Mouse (Mus musculus) CH12.LX (cell line): Measurements from ENCODE around the gene Prdm2.

Experiments used
- CTCF ChIP-seq, 2 experiments: IDR thresholded peaks in 1 of 2; conservative IDR thresholded peaks in 1 of 2; 2 replicates each; pipeline ENCODE4 v1.5.1; 2011 to 2012; ENCODE audit warnings: low read depth in 2 of 2, low read length in 2 of 2, improper control_type of control experiment in 1 of 2, inconsistent platforms in 1 of 2, mild to moderate bottlenecking in 1 of 2, moderate library complexity in 1 of 2
- MAFK ChIP-seq: IDR thresholded peaks from 2 replicates; pipeline ENCODE4 v1.6.1; 2011; ENCODE audit warnings: low read length, improper control_type of control experiment; ENCODE audit not compliant: insufficient replicate concordance
- RCOR1 ChIP-seq: conservative IDR thresholded peaks from 2 replicates; pipeline ENCODE4 v1.6.1; 2012; ENCODE audit warnings: low read depth, mild to moderate bottlenecking, inconsistent platforms, low read length, improper control_type of control experiment
- USF1 ChIP-seq: IDR thresholded peaks from 2 replicates; pipeline ENCODE4 v1.6.1; 2014; ENCODE audit warnings: low read depth, mild to moderate bottlenecking, inconsistent platforms, low read length, improper control_type of control experiment
- ZKSCAN1 ChIP-seq: IDR thresholded peaks from 2 replicates; pipeline ENCODE4 v1.6.1; 2012; ENCODE audit warnings: low read depth, inconsistent platforms, low read length, improper control_type of control experiment, borderline replicate concordance

- TF ChIP-seq MAFK (no peak), CTCF (conservative IDR thresholded peaks at IDR 0.05 in 1 of 2, IDR thresholded peaks at IDR 0.05 in 1 of 2; ENCODE audit: low read depth in 2 of 2, low read length in 2 of 2) (no peak), ZKSCAN1 (no peak), USF1 (no peak), RCOR1 (no peak)
Observed at GRCm38 (mm10) chr4:143213571-143213970, 776 bp upstream of the Prdm2 start.
